Mouse (Mus musculus) liver, embryonic 14.5 days (tissue): ENCODE data around the gene Ttc39a.

Experiments
- CTCF ChIP-seq: IDR thresholded peaks from 2 replicates; pipeline ENCODE4 v1.5.1; 2016; ENCODE audit warnings: antibody characterized with exemption, low read depth, control low read depth
- EP300 ChIP-seq: IDR thresholded peaks from 2 replicates; pipeline ENCODE4 v1.6.1; 2016; ENCODE audit warnings: antibody characterized with exemption, low read depth

- TF ChIP-seq EP300 = 0 out of 2 replicates have a peak, but pooled peaks have one; percentile 34
- TF ChIP-seq CTCF = no peak
Measured at GRCm38 (mm10) chr4:109411377-109411967, 5.0 kb downstream of the Ttc39a start.
